Mouse (Mus musculus) stomach, postnatal 0 days (tissue): Measurements from ENCODE around the gene Gm29049. TPM values are rescaled to one million over a fixed set of nuclear protein-coding genes. Genes with fewer than 3 reads are reported as not detected.
"Not testable (repeated sequence)": the region's sequence is repeated elsewhere in the genome, so short reads cannot be mapped to it uniquely, and the experiment has no call there.

ENCODE experiments used
- ATAC-seq: fragments of 200-750 bp; cut with Nextera tagmentation; 2 replicates; pipeline ENCODE4 v1.8.0; 2017; ENCODE audit not compliant: low FRiP score, low TSS enrichment
- DNase-seq: peaks from one replicate; pipeline ENCODE4 v3.0.0-alpha.2; 2016; ENCODE audit warnings: low spot score
- H3K27ac ChIP-seq: fragments of 300-500 bp; sonication (generic); replicated peaks from 2 replicates; pipeline ENCODE4 v1.5.1; 2014; ENCODE audit warnings: mild to moderate bottlenecking, control low read depth
- H3K27me3 ChIP-seq: fragments of 300-500 bp; sonication (generic); 2 replicates; pipeline ENCODE4 v1.6.1; 2014; ENCODE audit warnings: low read length; ENCODE audit not compliant: control insufficient read depth, insufficient read depth
- H3K36me3 ChIP-seq: fragments of 300-500 bp; sonication (generic); 2 replicates; pipeline ENCODE4 v1.6.1; 2014; ENCODE audit warnings: low read length, mixed read lengths; ENCODE audit not compliant: control insufficient read depth, insufficient read depth
- H3K4me1 ChIP-seq: fragments of 300-500 bp; sonication (generic); replicated peaks from 2 replicates; pipeline ENCODE4 v1.6.1; 2014; ENCODE audit warnings: antibody characterized with exemption; ENCODE audit not compliant: control insufficient read depth, insufficient read depth
- H3K4me2 ChIP-seq: fragments of 300-500 bp; sonication (generic); replicated peaks from 2 replicates; pipeline ENCODE4 v1.6.1; 2014; ENCODE audit warnings: low read depth, mild to moderate bottlenecking, control low read depth, moderate library complexity
- H3K4me3 ChIP-seq: fragments of 300-500 bp; sonication (generic); 2 replicates; pipeline ENCODE4 v1.5.1; 2014; ENCODE audit warnings: low read depth, low read length, control low read depth
- H3K9ac ChIP-seq: fragments of 300-500 bp; sonication (generic); 2 replicates; pipeline ENCODE4 v1.6.1; 2014; ENCODE audit warnings: mild to moderate bottlenecking, low read length, control low read depth, mixed read lengths
- H3K9me3 ChIP-seq: fragments of 300-500 bp; sonication (generic); 2 replicates; pipeline ENCODE4 v1.6.1; 2016; ENCODE audit warnings: low read length; ENCODE audit not compliant: control insufficient read depth
- WGBS: fragments of 180-500 bp; shearing (Covaris S2); extraction: QIAGEN DNeasy Blood & Tissue Kit; methylation state at CpG from one replicate; pipeline ENCODE4 v1.1.7; 2014; 5-methylcytosine and 5-hydroxymethylcytosine counted together
- polyA plus RNA-seq: library from polyadenylated mRNA; unstranded; fragments of >200 nt; fragmentation: Nextera tagmentation; extraction: Ambion mirVana; gene quantifications from 2 replicates; pipeline ENCODE4 v1.2.1, GENCODE M21; 2015

The Gm29049 gene
- polyA plus RNA-seq: not detected in 2 replicates

GRCm38 (mm10) chrY:7997068-7997467 lies at the start of gene Gm29049:
Gene Gm29049 (minus strand): TSS chrY:7997168.
- not testable (repeated sequence) for H3K9me3 ChIP-seq, H3K4me3 ChIP-seq, H3K36me3 ChIP-seq, H3K27ac ChIP-seq, H3K4me2 ChIP-seq, H3K27me3 ChIP-seq, ATAC-seq, DNase-seq, H3K9ac ChIP-seq, H3K4me1 ChIP-seq
- WGBS: no CpG with 5 or more reads among the region's 3 CpGs

Other genes starting within 250 kb of the Gm29049 start
- not detected in 2 replicates for gene Gm20825, start 74.3 kb upstream of the Gm29049 start, polyA plus RNA-seq